Mouse (Mus musculus): Measurements from ENCODE around the gene Cacul1. TPM values are rescaled to one million over a fixed set of nuclear protein-coding genes. Genes with fewer than 3 reads are reported as not detected.

Gene Cacul1
- polyA plus RNA-seq, 1 experiment, result 16.9 TPM

DNA sequence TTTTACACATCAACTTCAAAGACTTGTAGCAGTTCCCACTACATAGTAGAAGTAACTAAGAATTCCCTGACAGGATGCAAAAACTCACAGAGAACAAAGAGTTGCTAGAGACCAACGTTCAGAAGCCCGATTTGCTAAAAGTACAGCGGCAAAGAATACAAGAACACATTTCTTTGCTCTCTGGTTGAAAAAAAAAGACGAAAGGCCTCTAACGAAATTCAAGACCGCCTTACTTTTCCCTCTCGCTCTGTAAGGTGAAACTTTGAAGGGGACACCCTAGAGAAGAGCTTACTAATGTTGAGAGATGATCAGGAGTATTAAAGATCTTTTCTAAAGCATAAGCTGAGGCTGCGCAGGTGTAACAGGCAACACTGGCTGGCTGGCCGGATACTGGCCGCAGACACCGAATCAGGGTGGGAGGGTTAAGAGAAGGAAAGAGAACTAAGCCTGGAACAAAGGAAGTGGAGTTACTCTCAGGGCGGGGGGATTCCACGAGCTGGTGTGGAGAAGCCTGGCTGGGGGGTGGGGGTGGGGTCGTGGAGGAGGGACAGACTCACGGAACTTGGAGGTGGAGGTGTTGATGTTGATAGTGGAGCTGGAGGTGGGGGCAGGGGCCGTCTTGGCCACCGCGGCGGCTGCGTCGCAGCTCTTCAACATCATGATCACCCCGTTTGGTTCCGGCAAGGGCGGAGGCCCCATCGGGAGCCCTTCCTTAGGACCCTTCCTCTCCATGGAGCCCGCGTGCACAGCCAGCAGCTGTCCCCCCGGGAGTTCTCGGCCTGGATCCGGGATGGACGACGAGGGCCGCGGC, 849 bp downstream of the Cacul1 start:
- Histone ChIP-seq H3K4me1 (ENCODE audit: control insufficient read depth, insufficient read depth, insufficient read length, low read length) (peaks cover 4% of the 10 kb centered on the region), H3K27ac (replicated peaks; ENCODE audit: low read depth, low read length) (peak overlapping the region; percentile 68), H3K4me3 (ENCODE audit: insufficient read depth, low read depth, low read length) (peak overlapping the region; percentile 84)

DNA sequence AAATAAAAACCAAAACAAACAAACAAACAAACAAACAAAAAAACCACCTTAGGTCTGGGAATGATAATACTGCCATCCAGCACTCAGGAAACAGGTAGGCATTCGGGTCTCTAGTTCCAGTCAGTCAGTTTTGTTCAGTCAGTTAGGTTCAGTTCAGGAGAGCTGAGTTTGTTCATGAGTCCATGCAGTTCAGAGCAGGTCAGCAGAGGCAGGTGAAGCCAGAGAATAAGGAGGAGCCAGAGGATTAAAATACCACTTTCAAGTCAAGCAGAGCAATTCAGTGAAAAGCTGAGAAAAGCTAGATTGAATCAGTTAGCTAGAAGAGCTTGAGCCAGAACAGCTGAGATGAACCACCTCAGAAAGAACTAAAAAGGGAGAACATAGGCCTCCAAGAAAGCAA, 4.1 kb downstream of the Cacul1 start:
- no peak overlapping the region for H3K4me3 ChIP-seq (ENCODE audit: insufficient read depth, low read depth, low read length)
- peaks cover 14% of the 10 kb centered on the region for H3K4me1 ChIP-seq (ENCODE audit: control insufficient read depth, insufficient read depth, insufficient read length, low read length)
- no peak overlapping the region for H3K27ac ChIP-seq (replicated peaks; ENCODE audit: low read depth, low read length)

DNA sequence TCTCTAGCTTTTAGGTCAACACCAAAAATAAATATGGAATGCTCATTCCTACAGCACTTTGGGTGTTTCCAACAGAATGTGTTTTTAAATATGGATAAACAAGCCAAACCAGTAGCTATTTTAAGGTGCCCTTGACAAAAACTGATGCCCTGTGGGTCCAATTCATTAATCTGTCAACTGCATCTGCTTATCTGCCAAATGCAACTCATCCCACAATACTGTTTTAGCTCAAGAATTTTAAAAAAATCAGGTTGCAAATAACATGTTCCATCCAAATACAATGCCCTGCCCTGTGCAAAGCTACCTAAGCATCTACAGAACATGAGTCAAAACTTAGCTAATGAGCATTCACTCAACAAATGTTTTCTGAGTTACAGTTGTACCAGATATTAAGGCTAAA, 20.3 kb downstream of the Cacul1 start:
- H3K27ac ChIP-seq (replicated peaks; ENCODE audit: low read depth, low read length), result no peak overlapping the region
- no peak overlapping the region for H3K4me3 ChIP-seq (ENCODE audit: insufficient read depth, low read depth, low read length)
- H3K4me1 ChIP-seq (ENCODE audit: control insufficient read depth, insufficient read depth, insufficient read length, low read length), result no peaks in the 10 kb centered on the region

DNA sequence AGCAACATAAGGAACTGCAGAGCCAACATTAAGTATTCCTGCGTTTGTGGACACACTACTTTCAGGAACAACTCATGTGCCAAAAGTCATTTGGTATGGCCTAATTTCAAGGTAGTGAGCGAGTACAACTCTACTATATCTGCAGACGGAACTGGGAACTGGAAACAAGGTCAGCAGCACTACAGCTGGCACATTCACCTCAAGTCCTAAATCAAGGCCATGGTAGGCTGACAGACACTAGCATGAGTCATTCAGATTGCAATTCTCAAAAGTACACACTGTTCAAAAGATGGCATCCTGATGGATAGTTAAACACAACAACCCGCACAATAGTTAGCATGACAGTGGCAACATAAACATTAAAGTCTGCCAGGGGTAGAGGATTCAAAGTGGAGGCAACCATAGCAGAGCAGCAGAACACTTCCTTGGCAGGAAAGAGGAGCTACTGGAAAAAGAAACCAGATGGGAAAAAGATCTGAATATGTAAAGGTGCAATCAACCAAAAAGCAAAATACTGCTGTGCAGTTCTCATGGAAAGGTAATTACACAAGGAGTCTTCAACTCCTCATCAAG, 25.9 kb downstream of the Cacul1 start:
- Histone ChIP-seq H3K27ac (replicated peaks; ENCODE audit: low read depth, low read length) (no peak overlapping the region), H3K4me3 (ENCODE audit: insufficient read depth, low read depth, low read length) (no peak overlapping the region)

DNA sequence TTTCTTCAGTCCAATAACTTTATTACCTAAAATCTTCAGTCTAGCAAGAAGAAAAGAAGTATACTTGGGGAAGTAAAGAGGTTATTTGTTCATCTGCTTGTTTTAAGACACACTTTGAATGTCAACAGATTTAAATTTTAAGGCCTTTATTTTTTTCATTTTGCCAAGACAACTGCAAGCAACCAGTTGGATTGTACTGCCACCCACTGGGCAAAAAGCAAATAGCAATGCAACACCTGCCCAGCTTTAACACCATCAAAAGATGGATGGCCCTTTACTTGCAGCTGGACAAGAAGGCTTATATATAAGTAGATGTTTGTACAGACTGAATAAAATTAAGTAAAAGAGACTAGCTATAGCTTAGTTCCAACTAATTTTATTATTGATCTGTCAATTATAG, 27.3 kb downstream of the Cacul1 start:
- no peak overlapping the region for H3K4me3 ChIP-seq (ENCODE audit: insufficient read depth, low read depth, low read length)
- no peak overlapping the region for H3K27ac ChIP-seq (replicated peaks; ENCODE audit: low read depth, low read length)
- H3K4me1 ChIP-seq (ENCODE audit: control insufficient read depth, insufficient read depth, insufficient read length, low read length), result no peaks in the 10 kb centered on the region

More for the DNA sequence above, 25.9 kb downstream of the Cacul1 start:
- H3K4me1 ChIP-seq (ENCODE audit: control insufficient read depth, insufficient read depth, insufficient read length, low read length), result no peaks in the 10 kb centered on the region

DNA sequence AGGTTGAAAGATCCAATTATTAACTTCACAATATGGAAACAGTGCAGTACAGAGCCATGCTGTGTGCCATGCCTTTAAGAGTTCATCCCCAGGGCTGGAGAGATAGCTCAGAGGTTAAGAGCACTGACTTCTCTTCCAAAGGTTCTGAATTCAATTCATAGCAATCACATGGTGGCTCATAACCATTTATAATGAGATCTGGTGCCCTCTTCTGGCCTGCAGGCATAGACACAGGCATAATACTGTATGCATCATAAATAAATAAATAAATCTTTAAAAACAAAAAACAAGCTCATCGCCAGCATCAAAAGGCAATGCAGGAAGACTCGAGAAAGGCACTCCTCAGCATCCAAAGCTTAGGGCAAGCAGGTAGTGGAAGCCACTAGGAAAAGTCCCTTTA, 37.5 kb downstream of the Cacul1 start:
- no peak overlapping the region for H3K4me3 ChIP-seq (ENCODE audit: insufficient read depth, low read depth, low read length)
- no peaks in the 10 kb centered on the region for H3K4me1 ChIP-seq (ENCODE audit: control insufficient read depth, insufficient read depth, insufficient read length, low read length)
- H3K27ac ChIP-seq (replicated peaks; ENCODE audit: low read depth, low read length), result no peak overlapping the region

DNA sequence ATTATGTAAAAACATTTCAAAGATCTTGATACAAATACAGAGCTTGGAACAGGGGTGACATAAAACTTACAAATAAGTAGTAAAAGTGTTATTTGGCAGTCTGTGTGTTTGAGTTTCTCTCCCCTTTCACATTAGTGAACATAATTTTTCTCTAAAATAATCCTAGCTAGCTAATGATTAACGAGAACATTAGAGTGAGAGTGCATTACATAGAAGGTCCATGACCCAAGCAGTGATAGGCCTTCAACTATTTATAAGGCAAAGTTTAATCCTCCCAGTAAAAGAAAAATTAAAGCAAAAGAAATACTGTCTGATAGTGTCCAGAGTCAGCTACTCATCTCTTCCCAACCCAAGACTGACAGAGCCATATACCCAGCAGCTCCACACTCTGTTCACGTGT, 48.9 kb downstream of the Cacul1 start:
- H3K4me1 ChIP-seq (ENCODE audit: control insufficient read depth, insufficient read depth, insufficient read length, low read length), result no peaks in the 10 kb centered on the region
- H3K4me3 ChIP-seq (ENCODE audit: insufficient read depth, low read depth, low read length), result no peak overlapping the region
- H3K27ac ChIP-seq (replicated peaks; ENCODE audit: low read depth, low read length), result no peak overlapping the region

DNA sequence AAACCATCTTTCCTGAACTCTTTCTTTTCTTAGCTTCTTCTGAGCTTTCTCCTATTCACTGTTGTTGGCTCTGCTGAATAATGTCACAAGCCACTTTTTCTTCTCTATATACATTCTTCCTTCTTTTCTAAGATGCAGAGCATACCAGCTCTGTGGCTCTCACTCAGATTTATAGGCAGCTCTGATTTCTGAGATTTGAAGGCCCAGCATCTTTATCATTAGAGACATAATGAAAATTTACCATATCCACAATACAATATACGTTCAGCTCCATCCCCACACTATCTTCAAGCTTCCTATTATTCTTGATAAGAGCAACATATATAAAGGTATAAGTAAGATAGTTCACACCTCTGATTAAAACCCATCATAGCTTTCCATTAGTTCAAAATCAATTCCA, 50.7 kb downstream of the Cacul1 start:
- Histone ChIP-seq H3K4me3 (ENCODE audit: insufficient read depth, low read depth, low read length) (no peak overlapping the region), H3K4me1 (ENCODE audit: control insufficient read depth, insufficient read depth, insufficient read length, low read length) (no peaks in the 10 kb centered on the region), H3K27ac (replicated peaks; ENCODE audit: low read depth, low read length) (no peak overlapping the region)

DNA sequence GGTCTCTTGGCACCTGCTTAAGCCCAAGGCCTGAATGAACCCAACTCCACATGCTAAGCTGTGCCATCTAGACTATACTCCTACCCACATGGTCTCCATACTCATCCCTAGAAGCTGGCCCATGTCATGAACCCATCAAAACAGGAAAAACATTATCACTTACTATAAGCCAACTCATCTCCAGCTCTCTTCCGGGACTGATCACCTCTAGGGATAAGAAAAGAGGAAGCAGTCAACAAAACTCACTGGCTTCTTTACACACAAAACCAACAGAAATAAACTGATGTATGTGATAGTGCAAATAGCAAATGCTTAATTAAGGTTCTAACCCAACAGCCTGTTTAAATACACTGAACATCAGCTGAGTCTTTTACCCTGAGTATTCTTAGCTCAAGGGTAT, 51.5 kb downstream of the Cacul1 start:
- Histone ChIP-seq H3K4me3 (ENCODE audit: insufficient read depth, low read depth, low read length) (no peak overlapping the region), H3K27ac (replicated peaks; ENCODE audit: low read depth, low read length) (no peak overlapping the region), H3K4me1 (ENCODE audit: control insufficient read depth, insufficient read depth, insufficient read length, low read length) (no peaks in the 10 kb centered on the region)

DNA sequence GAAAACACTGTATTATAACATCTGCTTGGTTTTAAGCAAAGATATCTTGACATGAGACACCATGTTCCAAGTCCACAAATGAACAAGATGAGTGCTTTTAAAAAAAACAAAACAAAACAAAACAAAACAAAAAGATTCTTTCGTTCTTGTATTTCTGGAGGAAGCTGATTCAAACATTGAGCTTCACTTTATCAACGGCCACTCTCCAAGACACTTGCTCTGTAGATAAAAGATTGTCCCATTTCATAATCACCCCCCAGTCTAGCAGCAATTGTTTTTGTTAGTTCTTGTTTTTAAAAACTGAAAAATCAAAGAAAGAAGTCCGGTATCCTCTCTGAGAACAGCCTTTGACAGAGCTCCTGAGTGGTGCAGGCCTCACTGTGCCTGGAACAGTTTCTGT, 52.2 kb downstream of the Cacul1 start:
- Histone ChIP-seq H3K4me3 (ENCODE audit: insufficient read depth, low read depth, low read length) (no peak overlapping the region), H3K4me1 (ENCODE audit: control insufficient read depth, insufficient read depth, insufficient read length, low read length) (no peaks in the 10 kb centered on the region), H3K27ac (replicated peaks; ENCODE audit: low read depth, low read length) (no peak overlapping the region)

DNA sequence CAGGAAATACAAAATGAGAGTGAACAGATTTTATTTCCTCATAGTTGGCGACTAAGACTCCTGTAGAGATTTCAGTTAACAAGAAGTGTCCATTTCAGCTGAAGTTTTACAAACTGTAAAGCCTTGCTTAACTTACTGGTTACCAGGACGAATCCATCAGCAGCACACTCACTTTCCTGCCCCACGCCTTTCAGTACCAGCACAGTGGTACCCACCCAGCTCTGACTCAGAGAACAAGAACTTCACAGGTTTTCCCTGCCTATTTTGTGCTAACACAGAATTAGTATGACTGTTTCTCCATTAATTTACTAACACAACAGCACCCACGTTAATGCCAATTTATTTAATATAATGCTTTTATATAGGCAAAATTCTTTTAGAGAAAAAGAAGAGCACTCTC, 53.9 kb downstream of the Cacul1 start:
- no peak overlapping the region for H3K4me3 ChIP-seq (ENCODE audit: insufficient read depth, low read depth, low read length)
- no peaks in the 10 kb centered on the region for H3K4me1 ChIP-seq (ENCODE audit: control insufficient read depth, insufficient read depth, insufficient read length, low read length)
- H3K27ac ChIP-seq (replicated peaks; ENCODE audit: low read depth, low read length), result no peak overlapping the region

DNA sequence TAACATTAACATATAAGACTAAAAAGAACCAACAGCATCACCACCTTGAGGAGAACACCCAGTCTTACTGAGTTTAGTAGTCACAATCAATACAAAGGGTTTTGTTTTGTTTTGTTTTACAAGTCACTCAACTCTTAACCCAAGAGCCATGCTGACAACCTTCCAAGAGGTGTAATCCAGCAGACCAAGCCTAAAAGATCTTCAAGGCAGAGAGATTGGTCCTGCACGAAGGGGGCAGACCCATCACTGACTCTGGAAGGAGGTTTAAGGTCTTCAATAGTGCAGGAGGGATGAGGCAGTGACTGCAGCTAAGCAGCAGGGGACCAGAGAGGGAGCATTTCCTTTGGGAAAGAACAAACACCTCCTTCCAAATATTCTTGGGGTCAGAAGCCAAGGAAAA, 55.7 kb downstream of the Cacul1 start:
- H3K27ac ChIP-seq (replicated peaks; ENCODE audit: low read depth, low read length), result no peak overlapping the region

DNA sequence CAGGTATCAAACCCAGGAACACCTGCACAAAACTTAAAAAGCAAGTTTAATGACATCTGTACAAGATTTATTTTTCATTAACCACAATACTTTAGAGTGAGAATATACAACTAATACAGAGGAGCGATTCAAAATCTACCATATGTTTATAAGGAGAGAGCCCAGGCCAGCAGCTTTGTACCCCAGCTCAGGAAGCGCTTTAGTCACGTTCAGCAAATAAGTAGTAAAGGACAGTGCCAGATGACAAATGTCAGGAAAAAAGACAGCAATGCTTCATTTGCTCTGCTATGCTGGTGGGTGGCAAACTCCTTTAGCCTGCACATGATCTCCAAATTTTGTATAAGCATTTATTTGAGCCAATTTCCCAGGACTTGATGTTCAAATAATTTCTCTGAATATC, 56.1 kb downstream of the Cacul1 start:
- no peak overlapping the region for H3K4me3 ChIP-seq (ENCODE audit: insufficient read depth, low read depth, low read length)
- H3K27ac ChIP-seq (replicated peaks; ENCODE audit: low read depth, low read length), result no peak overlapping the region
- H3K4me1 ChIP-seq (ENCODE audit: control insufficient read depth, insufficient read depth, insufficient read length, low read length), result no peaks in the 10 kb centered on the region

More for the DNA sequence above, 55.7 kb downstream of the Cacul1 start:
- H3K4me1 ChIP-seq (ENCODE audit: control insufficient read depth, insufficient read depth, insufficient read length, low read length), result no peaks in the 10 kb centered on the region
- H3K4me3 ChIP-seq (ENCODE audit: insufficient read depth, low read depth, low read length), result no peak overlapping the region

DNA sequence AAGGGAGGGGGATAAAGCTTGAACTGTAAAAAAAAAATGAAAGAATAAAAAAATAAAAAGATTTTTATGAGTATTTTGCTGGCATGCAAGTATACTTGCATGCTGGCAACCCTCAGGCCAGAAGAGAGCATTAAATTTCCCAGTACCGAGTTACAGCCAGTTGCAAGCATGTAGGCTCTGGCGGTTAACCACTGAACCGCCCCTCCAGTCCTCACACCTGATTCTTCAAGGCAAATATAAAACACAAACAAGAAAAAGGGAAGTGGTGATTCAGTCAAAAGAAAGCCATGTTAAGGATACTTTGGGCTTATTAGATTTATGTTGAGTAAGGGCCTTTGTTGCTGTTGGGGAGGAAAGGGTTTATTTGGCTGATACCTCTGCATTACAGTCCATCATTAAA, 60.7 kb downstream of the Cacul1 start:
- H3K4me1 ChIP-seq (ENCODE audit: control insufficient read depth, insufficient read depth, insufficient read length, low read length), result no peaks in the 10 kb centered on the region
- no peak overlapping the region for H3K4me3 ChIP-seq (ENCODE audit: insufficient read depth, low read depth, low read length)
- H3K27ac ChIP-seq (replicated peaks; ENCODE audit: low read depth, low read length), result no peak overlapping the region

DNA sequence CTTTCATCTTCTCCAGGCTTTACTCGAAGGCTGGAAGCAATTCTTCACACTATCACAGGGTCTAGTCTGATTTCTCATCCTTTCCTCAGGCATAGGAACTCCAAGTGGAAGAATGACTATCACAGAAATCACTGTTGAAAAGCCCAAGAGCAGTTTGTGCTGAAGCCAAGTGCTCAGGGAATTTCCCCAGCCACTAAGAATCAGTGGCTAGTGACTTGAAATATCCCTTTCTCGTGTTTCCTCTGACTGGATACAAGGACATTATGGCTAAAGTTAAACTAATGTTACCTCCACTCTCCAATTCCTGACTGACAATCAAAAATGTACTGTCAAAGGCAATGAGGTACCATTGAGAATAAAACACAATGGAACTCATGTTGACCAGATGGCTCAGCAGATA, 65.8 kb downstream of the Cacul1 start:
- Histone ChIP-seq H3K27ac (replicated peaks; ENCODE audit: low read depth, low read length) (no peak overlapping the region), H3K4me3 (ENCODE audit: insufficient read depth, low read depth, low read length) (no peak overlapping the region), H3K4me1 (ENCODE audit: control insufficient read depth, insufficient read depth, insufficient read length, low read length) (no peaks in the 10 kb centered on the region)

DNA sequence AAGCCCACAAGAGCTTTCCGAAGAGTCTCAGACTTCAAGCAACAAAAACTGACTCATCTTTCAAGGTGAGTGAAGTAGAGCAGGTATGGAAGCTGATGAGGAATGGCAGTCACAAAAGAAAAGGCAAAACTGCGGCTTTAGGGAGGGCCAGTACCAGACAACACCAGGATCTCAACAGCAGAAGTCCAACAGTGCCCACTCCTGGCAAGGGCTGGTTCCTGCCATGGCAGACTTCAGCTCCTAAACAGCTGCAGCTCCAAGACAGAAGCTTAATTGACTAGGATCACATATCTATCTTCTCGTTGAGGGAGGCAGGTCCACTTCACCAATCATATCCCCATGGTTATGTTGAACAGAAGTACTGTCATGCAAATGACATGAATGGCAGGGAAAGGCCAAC, 67.4 kb downstream of the Cacul1 start:
- Histone ChIP-seq H3K4me1 (ENCODE audit: control insufficient read depth, insufficient read depth, insufficient read length, low read length) (no peaks in the 10 kb centered on the region), H3K4me3 (ENCODE audit: insufficient read depth, low read depth, low read length) (no peak overlapping the region)

More for the DNA sequence above, 67.4 kb downstream of the Cacul1 start:
- H3K27ac ChIP-seq (replicated peaks; ENCODE audit: low read depth, low read length), result no peak overlapping the region
